Mouse (Mus musculus) cortical plate, adult 2 months (tissue): ENCODE results near the gene Scarf1.

ENCODE experiments used
- CTCF ChIP-seq: fragments of 200-500 bp; IDR thresholded peaks from 2 replicates; pipeline ENCODE4 v1.5.1; 2011; ENCODE audit warnings: mild to moderate bottlenecking, control low read depth, low read length; ENCODE audit not compliant: insufficient read depth; ENCODE audit errors: extremely low read depth
- POLR2A ChIP-seq: fragments of 200-500 bp; IDR thresholded peaks from 2 replicates; pipeline ENCODE4 v1.6.1; 2011; ENCODE audit warnings: mild to moderate bottlenecking, low read length, control low read depth; ENCODE audit not compliant: insufficient read depth; ENCODE audit errors: extremely low read depth

DNA sequence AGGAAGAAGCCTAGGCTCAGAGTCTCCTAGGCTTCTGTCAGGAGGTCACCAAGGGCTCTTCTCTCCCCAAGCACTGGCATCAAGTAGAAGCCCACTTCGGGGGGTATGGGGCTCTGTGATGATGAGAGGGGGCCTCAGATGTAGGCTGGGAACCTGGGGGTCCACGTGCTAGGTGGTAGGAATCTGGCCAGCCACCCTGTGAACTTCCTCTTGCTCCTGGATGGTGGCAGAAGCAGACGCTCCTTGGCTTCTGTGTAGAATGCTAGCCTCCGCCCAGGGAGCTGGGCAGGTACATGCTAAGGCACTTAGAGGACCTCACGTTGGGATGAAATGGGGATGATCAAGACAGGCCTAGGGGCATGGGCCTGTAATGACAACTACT, 48.1 kb downstream of the Scarf1 start:
- TF ChIP-seq CTCF (no peak), POLR2A (no peak)
